Mouse (Mus musculus) gastrocnemius, postnatal 36 days (tissue): Measurements from ENCODE around the gene Chmp1a. TPM values are rescaled to one million over a fixed set of nuclear protein-coding genes. Genes with fewer than 3 reads are reported as not detected.

Source experiments
- DNase-seq, 2 experiments: peaks; one replicate each; pipeline ENCODE4 v3.0.0; 2022
- intact Hi-C: fragments of 180-260 bp; cut with DNase I; formaldehyde crosslinking; loops from one replicate; pipeline ENCODE4 v1.15.1; 2025
- total RNA-seq, 2 experiments: library from RNA; stranded (reverse); gene quantifications; 2 replicates each; pipeline ENCODE4 v1.2.3; 2021

Gene Chmp1a
- total RNA-seq, 2 experiments from 2014 or later = 47.8 to 49.7 TPM

GRCm38 (mm10) chr8:123181391-123181790 lies 31.2 kb downstream of the Chmp1a start:
- peak; percentile 53 to 68 for DNase-seq
- intact Hi-C loops = loop anchor here (10.0 kb wide), 1 partner anchor 287 kb away; no protein-coding TSS in a partner anchor

- intact Hi-C loops = loop anchor here (2.0 kb wide), 1 partner anchor 51 kb away; no protein-coding TSS in a partner anchor
- DNase-seq = no peak
Measured at GRCm38 (mm10) chr8:123157888-123158465, 54.6 kb downstream of the Chmp1a start, which contains the start of gene Sult5a1. Sult5a1 (minus strand) TSS chr8:123158315.

DNA sequence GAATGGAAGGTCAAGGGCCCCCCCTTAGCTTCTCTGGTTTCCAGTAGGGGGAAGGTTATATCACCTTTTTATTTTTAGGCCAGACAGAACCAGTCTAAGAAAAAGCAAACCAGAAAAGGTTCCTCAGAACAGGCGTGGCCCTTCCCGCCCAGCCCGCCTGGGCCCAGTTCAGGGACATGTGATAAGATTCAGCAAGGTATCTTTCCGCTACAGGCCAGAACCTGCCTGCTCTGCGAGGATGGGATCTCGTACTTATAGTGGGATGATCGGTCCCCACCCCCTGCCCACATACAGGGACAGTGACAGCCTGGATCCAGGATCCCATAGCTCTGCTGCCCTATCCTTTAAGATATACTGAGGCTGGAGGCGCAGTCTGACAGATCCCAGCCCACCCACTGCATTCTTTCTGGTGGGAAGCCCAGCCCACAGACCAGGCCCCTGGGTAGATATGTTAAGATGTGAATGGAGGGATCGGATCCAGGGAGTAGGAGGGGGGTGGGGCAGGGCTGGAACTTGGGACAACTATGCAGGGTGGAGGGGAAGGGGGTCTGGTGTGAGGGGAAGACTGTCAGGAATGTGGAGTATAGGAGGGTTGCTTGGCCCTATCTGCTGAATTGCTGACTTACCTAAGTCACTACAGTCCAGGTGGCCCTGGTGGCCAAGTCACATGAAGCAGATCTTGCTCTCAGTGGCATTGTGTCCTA lies 56.3 kb downstream of the Chmp1a start:
- intact Hi-C loops = loop anchor here (2.0 kb wide), 1 partner anchor 49 kb away; no protein-coding TSS in a partner anchor
- no peak for DNase-seq

GRCm38 (mm10) chr8:123155177-123155576 lies 57.4 kb downstream of the Chmp1a start:
- DNase-seq = no peak
- intact Hi-C loops = no loop called here

Other genes starting within 250 kb of the Chmp1a start
- gene Ankrd11, start 170.5 kb downstream of the Chmp1a start, total RNA-seq = 10 to 100 TPM; 47.4 to 55.4 TPM
- gene Spg7, start 149.8 kb downstream of the Chmp1a start, total RNA-seq = 10 to 100 TPM; 60.6 to 71.8 TPM
- gene Rpl13, start 110.4 kb downstream of the Chmp1a start, total RNA-seq = 100 to 1,000 TPM; 328 to 417 TPM
- gene Cpne7, start 95.4 kb downstream of the Chmp1a start, total RNA-seq = under 1 TPM in 1 of 2 experiments, not detected in 1; 0.23 TPM
- 1 to 10 TPM; 2.8 to 3.0 TPM for gene Sult5a1, start 54.4 kb downstream of the Chmp1a start, total RNA-seq
- 10 to 100 TPM; 11.7 to 14.6 TPM for gene Dpep1, start 26.5 kb downstream of the Chmp1a start, total RNA-seq
- gene Spata33, start 69 bp upstream of the Chmp1a start, total RNA-seq = 1 to 10 TPM in 1 of 2 experiments, under 1 TPM in 1; 0.72 to 1.2 TPM
- 10 to 100 TPM; 10.6 to 12.7 TPM for gene Cdk10, start 12.1 kb upstream of the Chmp1a start, total RNA-seq
- gene Spata2l, start 23.5 kb upstream of the Chmp1a start, total RNA-seq = 1 to 10 TPM; 1.3 to 1.4 TPM
- gene Zfp276, start 41.4 kb upstream of the Chmp1a start, total RNA-seq = 1 to 10 TPM; 5.0 to 5.1 TPM
- gene Vps9d1, start 41.6 kb upstream of the Chmp1a start, total RNA-seq = 10 to 100 TPM; 16.3 to 17.8 TPM
- gene Fanca, start 105.8 kb upstream of the Chmp1a start, total RNA-seq = under 1 TPM; 0.28 to 0.42 TPM
- under 1 TPM in 1 of 2 experiments, not detected in 1; 0.27 TPM for gene Spire2, start 120.0 kb upstream of the Chmp1a start, total RNA-seq
- gene Tcf25, start 161.0 kb upstream of the Chmp1a start, total RNA-seq = 100 to 1,000 TPM; 136 to 137 TPM
- gene Mc1r, start 194.3 kb upstream of the Chmp1a start, total RNA-seq = not detected
- gene Tubb3, start 198.7 kb upstream of the Chmp1a start, total RNA-seq = under 1 TPM in 1 of 2 experiments, not detected in 1; 0.20 TPM
- gene Def8, start 210.8 kb upstream of the Chmp1a start, total RNA-seq = 10 to 100 TPM; 35.7 to 40.3 TPM